Mouse (Mus musculus) kidney, adult 2 months (tissue): ENCODE data around the gene Dnajc17.

Experiments used
- CTCF ChIP-seq: fragments of 200-500 bp; conservative IDR thresholded peaks from 2 replicates; pipeline ENCODE4 v1.5.1; 2011; ENCODE audit warnings: low read depth, mild to moderate bottlenecking, control low read depth, low read length, moderate library complexity, mixed read lengths; ENCODE audit not compliant: insufficient read depth, insufficient read length
- POLR2A ChIP-seq: fragments of 200-500 bp; IDR thresholded peaks from one replicate; pipeline ENCODE4 v1.6.1; 2011; ENCODE audit warnings: low read depth, low read length, control low read depth

GRCm38 (mm10) chr2:119229775-119230704 lies 21.4 kb upstream of the Dnajc17 start, which contains the start of gene Ppp1r14d:
- no peak for TF ChIP-seq CTCF
- no peak for TF ChIP-seq POLR2A
